Mouse (Mus musculus) heart, postnatal 36 days (tissue): ENCODE data around the gene Ccna1. TPM values are rescaled to one million over a fixed set of nuclear protein-coding genes. Genes with fewer than 3 reads are reported as not detected.
A peak's percentile ranks its signal among the peaks of the same experiment; 100 is the strongest.

Experiments used
- DNase-seq, 2 experiments: peaks; one replicate each; pipeline ENCODE4 v3.0.0; 2021 to 2022
- intact Hi-C: fragments of 180-260 bp; cut with DNase I; formaldehyde crosslinking; loops from one replicate; pipeline ENCODE4 v1.15.1; 2025
- total RNA-seq, 2 experiments: library from RNA; stranded (reverse); gene quantifications; 2 replicates each; pipeline ENCODE4 v1.2.3; 2021

Ccna1 gene
- total RNA-seq = not detected

- DNase-seq = peak; percentile 38 to 51
- intact Hi-C loops = loop anchor here (2.0 kb wide), 1 partner anchor 26 kb away; no protein-coding TSS in a partner anchor
Observed at GRCm38 (mm10) chr3:55055038-55055746, at the start of gene Ccna1. TSS of gene Ccna1 (minus strand) at chr3:55055501.

DNA sequence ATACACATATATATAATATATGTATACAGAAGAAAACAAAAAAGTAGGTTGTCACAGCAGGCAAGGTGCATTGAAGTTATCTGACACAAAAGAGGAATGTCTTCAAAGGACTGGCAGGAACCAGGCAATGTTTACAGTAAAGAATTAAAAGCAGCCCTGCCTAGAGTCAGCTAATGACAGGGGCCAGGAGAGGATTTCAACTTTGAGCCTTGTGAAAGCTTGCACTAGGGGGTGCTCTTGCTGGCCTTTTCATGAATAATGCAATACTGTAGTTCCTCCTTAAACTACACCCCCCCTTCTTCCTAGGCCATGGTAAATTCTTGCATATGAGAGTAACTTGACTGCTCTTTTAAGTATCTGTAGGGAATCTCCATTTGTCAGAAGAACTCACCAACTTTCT is 45.8 kb upstream of the Ccna1 start:
- intact Hi-C loops = no loop called here
- DNase-seq = no peak

DNA sequence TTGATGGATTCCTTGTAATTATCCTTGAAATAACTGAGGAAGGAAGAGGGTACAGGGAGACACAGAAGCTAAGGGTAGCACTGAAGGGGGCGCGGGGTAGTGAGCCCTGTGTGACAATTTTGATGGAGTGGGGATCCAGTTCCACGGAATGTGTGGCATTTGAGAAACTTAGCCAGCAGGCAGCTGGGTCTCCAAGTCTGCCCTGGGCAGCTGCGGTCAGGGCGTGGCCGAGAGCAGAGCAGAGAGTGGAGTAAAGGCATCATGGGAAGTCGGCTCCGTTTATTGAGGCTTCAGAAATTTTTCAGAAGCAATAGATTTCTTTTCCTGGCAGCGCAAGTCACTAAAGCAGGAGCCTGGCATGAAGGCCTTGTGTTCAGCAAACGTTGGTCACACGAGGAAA is 43.7 kb upstream of the Ccna1 start:
- intact Hi-C loops = no loop called here
- DNase-seq = no peak

GRCm38 (mm10) chr3:55098014-55098413 is 42.7 kb upstream of the Ccna1 start:
- intact Hi-C loops = no loop called here
- no peak for DNase-seq

- DNase-seq = no peak
- intact Hi-C loops = no loop called here
Observed at GRCm38 (mm10) chr3:55097186-55097585, 41.9 kb upstream of the Ccna1 start.

GRCm38 (mm10) chr3:55096655-55097005 is 41.3 kb upstream of the Ccna1 start:
- no peak for DNase-seq
- intact Hi-C loops = no loop called here

GRCm38 (mm10) chr3:55095968-55096654 is 40.8 kb upstream of the Ccna1 start:
- intact Hi-C loops = no loop called here
- no peak for DNase-seq

DNA sequence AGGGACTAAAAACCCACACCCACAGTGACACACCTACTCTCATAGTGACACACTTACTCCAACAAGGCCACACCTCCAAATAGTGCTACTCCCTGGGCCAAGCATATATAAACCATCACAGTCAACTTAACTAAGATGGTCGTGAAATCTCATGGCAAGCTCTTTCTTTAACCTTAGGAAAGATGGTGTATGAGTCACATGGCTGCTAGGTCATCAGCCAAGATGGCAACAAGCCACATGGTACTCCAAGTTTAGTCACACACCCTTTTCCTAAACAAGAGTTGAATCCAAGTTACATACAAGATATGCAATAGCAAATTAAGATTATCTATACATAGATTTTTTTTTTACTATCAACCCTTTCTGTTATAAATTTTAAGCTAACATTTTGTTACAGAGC is 37.9 kb upstream of the Ccna1 start:
- DNase-seq = no peak
- intact Hi-C loops = no loop called here

DNA sequence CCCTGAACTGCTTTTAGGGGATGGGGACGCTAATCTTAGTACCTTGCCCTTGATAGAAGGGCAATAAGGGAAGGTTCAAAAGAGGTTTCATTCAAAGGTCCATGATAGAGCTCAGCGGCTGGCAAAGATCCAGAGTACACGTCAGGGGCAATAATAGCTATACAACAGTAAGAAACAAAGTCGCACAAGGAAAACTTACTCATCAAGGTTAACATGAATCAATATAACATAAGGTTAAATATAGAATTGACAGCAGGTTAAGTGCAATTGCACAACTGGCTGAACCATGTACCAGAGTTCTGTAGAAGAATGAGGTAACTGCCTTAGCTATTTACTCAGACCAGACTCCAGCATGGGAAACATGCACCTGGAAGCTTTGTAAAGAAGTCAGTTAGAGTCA is 34.0 kb upstream of the Ccna1 start:
- intact Hi-C loops = no loop called here
- no peak for DNase-seq

GRCm38 (mm10) chr3:55088843-55089242 is 33.5 kb upstream of the Ccna1 start:
- no peak for DNase-seq
- intact Hi-C loops = no loop called here

DNA sequence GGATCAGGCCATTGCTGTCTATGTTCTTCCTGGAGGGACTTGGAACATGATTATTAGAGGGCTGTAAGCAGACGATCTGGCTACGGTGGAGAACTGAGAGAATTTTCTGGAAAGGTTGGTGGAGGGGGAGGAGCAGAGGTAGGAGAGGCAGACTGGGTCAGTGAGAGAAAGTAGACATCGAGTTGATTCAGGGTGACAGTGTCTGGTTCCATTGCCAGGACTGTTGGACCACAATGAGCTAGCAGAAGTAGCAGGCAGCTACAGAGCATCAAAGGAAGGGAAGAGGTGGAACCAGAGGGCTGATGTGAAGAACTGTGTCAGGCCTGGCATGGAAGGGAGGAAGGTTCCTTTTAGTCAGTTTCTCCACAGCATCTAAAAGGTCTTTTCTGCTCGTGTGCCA is 33.1 kb upstream of the Ccna1 start:
- intact Hi-C loops = no loop called here
- DNase-seq = no peak

DNA sequence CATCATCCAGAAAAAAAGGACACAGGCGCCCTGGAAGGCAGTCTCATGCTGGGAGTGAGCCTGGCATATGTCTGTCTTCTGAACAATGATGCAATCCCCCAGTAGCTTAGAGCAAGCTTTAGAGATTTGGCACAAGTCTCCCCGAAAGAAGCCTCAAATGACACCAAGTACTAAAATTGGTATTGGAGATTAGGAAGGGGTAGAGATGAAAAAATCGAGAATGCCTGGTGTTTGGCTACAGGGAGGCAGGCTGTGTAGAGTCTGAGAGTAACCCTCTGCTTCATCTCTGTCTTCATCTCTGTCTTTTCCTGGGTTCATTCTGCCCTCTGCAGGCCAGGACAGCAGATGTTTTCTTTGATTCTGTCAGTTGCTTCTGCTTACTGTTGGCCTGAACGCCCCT is 32.1 kb upstream of the Ccna1 start:
- intact Hi-C loops = no loop called here
- DNase-seq = no peak

DNA sequence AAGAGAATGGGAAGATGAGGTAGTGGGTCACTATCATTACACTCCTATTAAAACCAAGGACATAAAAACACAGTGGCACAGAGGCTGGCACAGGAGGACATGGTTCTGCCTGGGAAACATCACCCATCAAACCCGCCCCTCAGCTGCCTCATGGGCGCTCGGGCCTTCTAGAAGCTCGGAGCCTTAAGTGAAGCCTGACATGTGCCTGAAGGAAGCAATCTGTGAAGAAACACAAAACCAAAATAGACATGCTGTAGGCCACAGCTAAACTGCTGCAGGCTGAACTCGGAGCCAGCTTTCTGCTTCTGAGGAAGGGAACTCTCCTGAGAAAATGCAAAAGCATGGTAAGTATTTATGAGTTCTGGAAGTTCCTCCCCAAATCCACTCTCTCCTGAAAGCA is 31.6 kb upstream of the Ccna1 start:
- intact Hi-C loops = no loop called here
- DNase-seq = no peak

- DNase-seq = no peak
- intact Hi-C loops = no loop called here
Observed at GRCm38 (mm10) chr3:55085716-55086115, 30.4 kb upstream of the Ccna1 start.

DNA sequence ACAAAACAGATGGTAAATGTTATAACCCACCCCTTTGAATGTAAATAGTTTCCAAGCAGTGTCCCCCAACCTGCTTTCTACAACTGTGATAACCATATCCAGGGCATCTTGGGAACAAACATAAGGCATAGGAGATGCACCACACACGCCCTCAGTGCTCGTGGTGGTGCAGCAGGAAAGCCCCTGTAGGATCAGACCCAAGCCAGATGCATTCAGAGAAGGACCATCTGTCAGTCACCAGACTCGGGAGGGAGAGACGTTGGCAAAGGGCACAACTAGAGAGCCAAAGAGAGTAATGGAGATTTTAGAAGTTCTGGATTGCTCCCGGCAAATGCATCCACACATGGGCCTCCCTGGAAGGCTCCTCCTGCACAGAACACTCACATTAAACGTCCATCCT is 29.5 kb upstream of the Ccna1 start:
- no peak for DNase-seq
- intact Hi-C loops = no loop called here

DNA sequence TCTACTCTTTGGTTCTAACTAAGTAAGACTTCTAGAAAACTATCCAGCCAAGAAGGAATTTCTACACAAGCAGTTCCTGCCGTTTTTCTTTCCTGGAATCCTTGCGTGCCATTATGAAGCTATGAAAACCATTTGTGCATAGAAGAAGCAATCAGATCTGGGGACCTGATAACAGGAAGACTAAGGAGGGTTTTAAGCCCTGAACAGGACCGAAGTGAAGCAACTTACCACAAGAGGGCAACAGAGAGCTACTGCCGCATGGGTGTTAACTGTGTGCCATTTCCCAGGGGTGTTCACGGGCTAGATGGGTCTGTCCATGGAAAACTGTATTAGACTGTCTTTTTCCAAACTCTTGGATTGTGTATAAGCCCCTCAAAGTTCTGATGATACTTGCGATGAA is 24.8 kb upstream of the Ccna1 start:
- intact Hi-C loops = loop anchor here (1.0 kb wide), 2 partner anchors 32 to 72 kb away; partner anchors contain the start of gene Spg20
- DNase-seq = peak; percentile 68 to 72

- no peak for DNase-seq
- intact Hi-C loops = loop anchor here (1.0 kb wide), 2 partner anchors 33 to 73 kb away; partner anchors contain the start of gene Spg20
Observed at GRCm38 (mm10) chr3:55079619-55080018, 24.3 kb upstream of the Ccna1 start.

- intact Hi-C loops = no loop called here
- DNase-seq = no peak
Observed at GRCm38 (mm10) chr3:55078233-55078632, 22.9 kb upstream of the Ccna1 start.

GRCm38 (mm10) chr3:55075294-55075648 is 20.0 kb upstream of the Ccna1 start:
- intact Hi-C loops = no loop called here
- no peak for DNase-seq

GRCm38 (mm10) chr3:55074576-55075293 is 19.4 kb upstream of the Ccna1 start:
- intact Hi-C loops = no loop called here
- DNase-seq = no peak

GRCm38 (mm10) chr3:55067791-55068434 is 12.6 kb upstream of the Ccna1 start:
- intact Hi-C loops = no loop called here
- no peak for DNase-seq
